Mouse (Mus musculus) C2C12 (cell line): Measurements from ENCODE around the gene Mtfp1.

ENCODE experiments used
- CEBPB ChIP-seq: IDR thresholded peaks from one replicate; pipeline ENCODE4 v1.6.1; 2011; ENCODE audit warnings: low read depth, mild to moderate bottlenecking, control low read depth, moderate library complexity
- CTCF ChIP-seq: IDR thresholded peaks from one replicate; pipeline ENCODE4 v1.5.1; 2011; ENCODE audit not compliant: control insufficient read depth, insufficient read depth, insufficient read length
- FOSL1 ChIP-seq: IDR thresholded peaks from one replicate; pipeline ENCODE4 v1.8.0; 2011; ENCODE audit warnings: mild to moderate bottlenecking, low read length; ENCODE audit not compliant: poor library complexity, insufficient read depth, severe bottlenecking
- MAX ChIP-seq: IDR thresholded peaks from one replicate; pipeline ENCODE4 v1.6.1; 2011; ENCODE audit warnings: mild to moderate bottlenecking, control low read depth
- MYOD1 ChIP-seq: IDR thresholded peaks from one replicate; pipeline ENCODE4 v1.6.1; 2011; ENCODE audit warnings: low read depth; ENCODE audit not compliant: control insufficient read depth, insufficient read length
- MYOG ChIP-seq: IDR thresholded peaks from one replicate; pipeline ENCODE4 v1.6.1; 2011; ENCODE audit not compliant: control insufficient read depth, insufficient read length; ENCODE audit errors: extremely low read depth
- USF1 ChIP-seq: IDR thresholded peaks from one replicate; pipeline ENCODE4 v1.6.1; 2011; ENCODE audit warnings: low read depth, mild to moderate bottlenecking, control low read depth, moderate library complexity

- TF ChIP-seq CTCF, result no peak
- TF ChIP-seq USF1, result no peak
- no peak for TF ChIP-seq MYOG
- TF ChIP-seq MAX, result no peak
- TF ChIP-seq MYOD1, result no peak
- no peak for TF ChIP-seq FOSL1
- no peak for TF ChIP-seq CEBPB
Observed at GRCm38 (mm10) chr11:4122742-4123579, 27.7 kb upstream of the Mtfp1 start, which contains the start of gene Sec14l2.
